Mouse (Mus musculus) intestine, embryonic 14.5 days (tissue): Measurements from ENCODE around the gene Gm7298. TPM values are rescaled to one million over a fixed set of nuclear protein-coding genes. Genes with fewer than 3 reads are reported as not detected.
"Not testable (repeated sequence)": the region's sequence is repeated elsewhere in the genome, so short reads cannot be mapped to it uniquely, and the experiment has no call there.

Experiments
- ATAC-seq: fragments of 200-750 bp; cut with Nextera tagmentation; replicated peaks from 2 replicates; pipeline ENCODE4 v1.8.0; 2017; ENCODE audit warnings: low read depth, moderate number of reproducible peaks, moderate TSS enrichment, moderate library complexity; ENCODE audit not compliant: low FRiP score, low TSS enrichment
- DNase-seq: peaks from one replicate; pipeline ENCODE4 v3.0.0-alpha.2; 2018; ENCODE audit warnings: low spot score
- H3K27ac ChIP-seq: fragments of 300-500 bp; sonication (generic); 2 replicates; pipeline ENCODE4 v1.5.1; 2014; ENCODE audit warnings: low read depth, mild to moderate bottlenecking, control low read depth
- H3K27me3 ChIP-seq: fragments of 300-500 bp; sonication (generic); replicated peaks from 2 replicates; pipeline ENCODE4 v1.6.1; 2014; ENCODE audit warnings: low read length, control low read depth; ENCODE audit not compliant: control insufficient read depth, insufficient read depth
- H3K36me3 ChIP-seq: fragments of 300-500 bp; sonication (generic); 2 replicates; pipeline ENCODE4 v1.6.1; 2014; ENCODE audit warnings: low read length, control low read depth; ENCODE audit not compliant: control insufficient read depth, insufficient read depth
- H3K4me1 ChIP-seq: fragments of 300-500 bp; sonication (generic); replicated peaks from 2 replicates; pipeline ENCODE4 v1.6.1; 2014; ENCODE audit warnings: low read length, control low read depth, mixed read lengths; ENCODE audit not compliant: control insufficient read depth, insufficient read depth
- H3K4me2 ChIP-seq: fragments of 300-500 bp; sonication (generic); 2 replicates; pipeline ENCODE4 v1.6.1; 2014; ENCODE audit warnings: low read length
- H3K4me3 ChIP-seq: fragments of 300-500 bp; sonication (generic); 2 replicates; pipeline ENCODE4 v1.5.1; 2014; ENCODE audit warnings: low read depth, low read length, control low read depth, mixed read lengths
- H3K9ac ChIP-seq: fragments of 300-500 bp; sonication (generic); 2 replicates; pipeline ENCODE4 v1.6.1; 2014; ENCODE audit warnings: mild to moderate bottlenecking, low read length
- H3K9me3 ChIP-seq: fragments of 300-500 bp; sonication (generic); 2 replicates; pipeline ENCODE4 v1.6.1; 2016; ENCODE audit warnings: low read length, control low read depth; ENCODE audit not compliant: control insufficient read depth
- WGBS: fragments of 180-500 bp; shearing (Covaris S2); extraction: QIAGEN DNeasy Blood & Tissue Kit; methylation state at CpG from one replicate; pipeline ENCODE4 v1.1.7; 2014; 5-methylcytosine and 5-hydroxymethylcytosine counted together
- polyA plus RNA-seq: library from polyadenylated mRNA; unstranded; fragments of >200 nt; fragmentation: Nextera tagmentation; extraction: Ambion mirVana; gene quantifications from 2 replicates; pipeline ENCODE4 v1.2.1, GENCODE M21; 2014

Gm7298 gene
- not detected in 2 replicates for polyA plus RNA-seq

GRCm38 (mm10) chr6:121732632-121733031 is at the start of gene Gm7298:
Gene Gm7298, plus strand, starts transcription at chr6:121732932.
- Histone ChIP-seq H3K36me3 (no peaks in the 10 kb centered on the region), H3K9me3 (no peaks in the 10 kb centered on the region), H3K4me3 (no peak within 1 kb of the TSS), H3K27ac (no peak within 1 kb of the TSS), H3K4me2 (no peak within 1 kb of the TSS), H3K9ac (no peak within 1 kb of the TSS), H3K4me1 (no peaks in the 10 kb centered on the region), H3K27me3 (no peaks in the 10 kb centered on the region)
- WGBS: 64% methylated on average over 3 of the region's 3 CpGs
- DNase-seq: no peak
- ATAC-seq: no peak

- no peaks in the 10 kb centered on the region for H3K36me3 ChIP-seq
- no peak overlapping the region for H3K27ac ChIP-seq
- ATAC-seq (no peak), DNase-seq (no peak)
- H3K9ac ChIP-seq: no peak overlapping the region
- no peaks in the 10 kb centered on the region for H3K9me3 ChIP-seq
- no peaks in the 10 kb centered on the region for H3K4me1 ChIP-seq
- no peak overlapping the region for H3K4me3 ChIP-seq
- no peak overlapping the region for H3K4me2 ChIP-seq
- WGBS: 76% methylated on average over 4 of the region's 4 CpGs
- H3K27me3 ChIP-seq: no peaks in the 10 kb centered on the region
These were observed 95.3 kb downstream of the Gm7298 start for GRCm38 (mm10) chr6:121828034-121828433.

- H3K27me3 ChIP-seq: no peaks in the 10 kb centered on the region
- DNase-seq (no peak), ATAC-seq (no peak)
- H3K36me3 ChIP-seq: no peaks in the 10 kb centered on the region
- no peak overlapping the region for H3K9ac ChIP-seq
- H3K4me1 ChIP-seq: no peaks in the 10 kb centered on the region
- WGBS: 82% methylated on average over 1 of the region's 1 CpGs
- H3K9me3 ChIP-seq: 0 out of 2 replicates have a peak, but pooled peaks cover 2% of the 10 kb centered on the region
- no peak overlapping the region for H3K4me3 ChIP-seq
- H3K27ac ChIP-seq: no peak overlapping the region
- no peak overlapping the region for H3K4me2 ChIP-seq
These were observed 103.6 kb downstream of the Gm7298 start for GRCm38 (mm10) chr6:121836361-121836760.

- not testable (repeated sequence) for H3K9me3 ChIP-seq, H3K9ac ChIP-seq, H3K4me2 ChIP-seq, H3K4me3 ChIP-seq, DNase-seq, H3K27ac ChIP-seq, ATAC-seq, H3K27me3 ChIP-seq, H3K36me3 ChIP-seq, H3K4me1 ChIP-seq
- WGBS: 76% methylated on average over 4 of the region's 4 CpGs
These were observed 105.5 kb downstream of the Gm7298 start, which contains the start of gene Mug1 for GRCm38 (mm10) chr6:121838271-121838670. Gene Mug1, plus strand, starts transcription at chr6:121838541.

Other genes starting within 250 kb of the Gm7298 start
- 0.71 and 0.80 TPM in 2 replicates for gene A2m, start 97.6 kb upstream of the Gm7298 start, polyA plus RNA-seq
- not detected in 2 replicates for gene Mug1, start 105.6 kb downstream of the Gm7298 start, polyA plus RNA-seq